Mouse (Mus musculus): ENCODE results near the gene Cdadc1.

DNA sequence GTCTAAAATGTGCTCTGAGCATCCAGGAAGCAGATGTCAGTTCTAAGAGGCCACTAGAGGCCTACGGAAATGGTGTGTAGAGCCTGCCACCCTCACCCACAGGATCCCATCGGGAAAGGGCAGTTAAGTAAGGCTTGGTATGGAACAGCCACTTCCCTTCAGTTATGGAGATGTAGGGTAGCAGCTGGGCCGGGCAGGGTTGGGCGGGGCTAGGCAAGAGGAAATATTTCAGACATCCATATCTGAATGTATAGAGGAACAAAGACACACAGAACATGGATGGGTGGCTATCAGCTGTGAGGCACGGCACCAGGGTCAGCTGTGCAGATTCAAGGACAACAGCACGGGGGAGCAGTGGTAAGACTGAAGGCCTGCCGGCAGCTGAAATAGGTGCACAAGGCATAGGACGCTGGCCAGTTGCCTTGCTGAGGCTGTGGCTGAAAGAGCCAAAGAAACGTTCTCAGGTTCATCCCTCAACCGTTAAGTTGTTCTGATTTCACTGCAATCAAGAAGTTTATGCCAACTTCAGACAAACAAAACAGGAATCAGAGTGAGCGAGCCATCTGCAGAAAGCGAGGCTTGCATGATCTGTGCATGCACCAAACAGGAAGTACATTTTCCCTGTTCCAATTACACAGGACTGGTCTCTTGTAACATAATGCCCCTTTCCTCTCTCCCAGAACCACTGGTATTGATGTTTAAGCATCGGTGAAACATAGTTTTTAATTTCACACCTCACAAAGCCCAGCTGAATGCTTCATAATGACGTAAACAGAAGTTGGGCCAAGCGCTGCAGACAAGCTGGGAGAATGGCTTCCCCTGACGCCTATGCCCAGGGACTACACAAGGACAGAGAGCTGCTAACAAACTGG, 49.3 kb upstream of the Cdadc1 start:
- TF ChIP-seq POLR2A (IDR thresholded peaks at IDR 0.05; ENCODE audit: extremely low read depth, insufficient read depth, low read length) = no peak
- TF ChIP-seq CTCF (IDR thresholded peaks at IDR 0.05; ENCODE audit: extremely low read depth, insufficient read depth, low read length) = no peak
